Mouse (Mus musculus): ENCODE measurements around the gene Med19. TPM values are rescaled to one million over a fixed set of nuclear protein-coding genes. Genes with fewer than 3 reads are reported as not detected.

Gene Med19
- 34.8 and 35.5 TPM in 2 replicates for polyA plus RNA-seq (2012; rRNA removed)

GRCm38 (mm10) chr2:84677968-84678880 is at the start of gene Med19, which contains the start of gene Gm28635:
TSS of gene Med19 (plus strand) at chr2:84678402.
TSS of gene Gm28635 (minus strand) at chr2:84678041.

GRCm38 (mm10) chr2:84650464-84651195 is 27.6 kb upstream of the Med19 start, which contains the start of gene Ctnnd1:
TSS of gene Ctnnd1 (minus strand) at chr2:84650765.

GRCm38 (mm10) chr2:84658806-84659205 is 19.4 kb upstream of the Med19 start, which contains the start of gene Btbd18:
TSS of gene Btbd18 (plus strand) at chr2:84659079.

GRCm38 (mm10) chr2:84670569-84670933 is 7.7 kb upstream of the Med19 start, which contains the start of gene Selenoh:
TSS of gene Selenoh (minus strand) at chr2:84670770.

GRCm38 (mm10) chr2:84679016-84679415 is 814 bp downstream of the Med19 start, which contains the start of gene Tmx2:
TSS of gene Tmx2 (minus strand) at chr2:84679140.

GRCm38 (mm10) chr2:84714811-84715561 is 36.8 kb downstream of the Med19 start, which contains the start of gene Zdhhc5:
TSS of gene Zdhhc5 (minus strand) at chr2:84715180.

GRCm38 (mm10) chr2:84727172-84727858 is 49.1 kb downstream of the Med19 start, which contains the start of gene Clp1:
TSS of gene Clp1 (minus strand) at chr2:84727350.

GRCm38 (mm10) chr2:84733579-84734300 is 55.5 kb downstream of the Med19 start, which contains the start of gene Ypel4:
TSS of gene Ypel4 (plus strand) at chr2:84734058.

Other genes starting within 250 kb of the Med19 start
- gene Tfpi, start 201.6 kb upstream of the Med19 start, polyA plus RNA-seq (2012; rRNA removed), result 11.8 and 12.0 TPM in 2 replicates
- 67.7 and 68.7 TPM in 2 replicates for gene Ctnnd1, start 27.6 kb upstream of the Med19 start, polyA plus RNA-seq (2012; rRNA removed)
- gene Btbd18, start 19.3 kb upstream of the Med19 start, polyA plus RNA-seq (2012; rRNA removed), result not detected in 2 replicates
- gene Selenoh, start 7.6 kb upstream of the Med19 start, polyA plus RNA-seq (2012; rRNA removed), result 167 and 173 TPM in 2 replicates
- not detected in 2 replicates for gene Gm28635, start 361 bp upstream of the Med19 start, polyA plus RNA-seq (2012; rRNA removed)
- gene Tmx2, start 738 bp downstream of the Med19 start, polyA plus RNA-seq (2012; rRNA removed), result 199 and 202 TPM in 2 replicates
- gene Zdhhc5, start 36.8 kb downstream of the Med19 start, polyA plus RNA-seq (2012; rRNA removed), result 27.7 and 27.9 TPM in 2 replicates
- gene Clp1, start 48.9 kb downstream of the Med19 start, polyA plus RNA-seq (2012; rRNA removed), result 14.1 and 14.7 TPM in 2 replicates
- 45.5 and 46.4 TPM in 2 replicates for gene Ypel4, start 55.7 kb downstream of the Med19 start, polyA plus RNA-seq (2012; rRNA removed)
- 4.9 and 6.1 TPM in 2 replicates for gene Gm19426, start 65.3 kb downstream of the Med19 start, polyA plus RNA-seq (2012; rRNA removed)
- 14.7 and 19.9 TPM in 2 replicates for gene Serping1, start 97.0 kb downstream of the Med19 start, polyA plus RNA-seq (2012; rRNA removed)
- 11.0 and 12.9 TPM in 2 replicates for gene Ube2l6, start 120.4 kb downstream of the Med19 start, polyA plus RNA-seq (2012; rRNA removed)
- gene Smtnl1, start 144.2 kb downstream of the Med19 start, polyA plus RNA-seq (2012; rRNA removed), result 1.5 TPM in 1 of 2 replicates, not detected in the other
- 108 and 122 TPM in 2 replicates for gene Timm10, start 148.6 kb downstream of the Med19 start, polyA plus RNA-seq (2012; rRNA removed)
- gene Slc43a1, start 160.4 kb downstream of the Med19 start, polyA plus RNA-seq (2012; rRNA removed), result 1.5 and 1.6 TPM in 2 replicates
- gene Rtn4rl2, start 208.3 kb downstream of the Med19 start, polyA plus RNA-seq (2012; rRNA removed), result 24.1 and 28.7 TPM in 2 replicates

Measured in central nervous system, embryonic 18 days (tissue).